Mouse (Mus musculus) ES-Bruce4 (cell line): ENCODE measurements around the gene Zfp39.

Source experiments
- CTCF ChIP-seq: IDR thresholded peaks from one replicate; pipeline ENCODE4 v1.8.1; 2011; ENCODE audit warnings: low read depth, low read length
- POLR2A ChIP-seq: IDR thresholded peaks from one replicate; pipeline ENCODE4 v1.8.1; 2011; ENCODE audit warnings: low read length; ENCODE audit not compliant: insufficient read depth

GRCm38 (mm10) chr11:58947306-58947705 is 43.3 kb upstream of the Zfp39 start:
- no peak for TF ChIP-seq POLR2A
- TF ChIP-seq CTCF = no peak
